Mouse (Mus musculus) ovary, postnatal 36 days (tissue): Measurements from ENCODE around the gene Gm3642.
"Not testable (repeated sequence)": the region's sequence is repeated elsewhere in the genome, so short reads cannot be mapped to it uniquely, and the experiment has no call there.

ENCODE experiments used
- DNase-seq: peaks from one replicate; pipeline ENCODE4 v3.0.0; 2022; ENCODE audit warnings: low spot score, mixed read lengths

The Gm3642 gene

GRCm38 (mm10) chr14:6840211-6840610 lies at the start of gene Gm3642:
Gene Gm3642, minus strand, starts transcription at chr14:6840311.
- DNase-seq = not testable (repeated sequence)

- DNase-seq = not testable (repeated sequence)
Measured at GRCm38 (mm10) chr14:6889521-6890012, 49.5 kb upstream of the Gm3642 start, which contains the start of gene Gm3667. Gene Gm3667, minus strand, starts transcription at chr14:6889962.

GRCm38 (mm10) chr14:6888811-6889210 lies 48.7 kb upstream of the Gm3642 start:
- not testable (repeated sequence) for DNase-seq

GRCm38 (mm10) chr14:6823297-6823696 lies 16.8 kb downstream of the Gm3642 start:
- DNase-seq = not testable (repeated sequence)
